Mouse (Mus musculus) kidney, postnatal 4 days (tissue): ENCODE data around the gene Fmo1.

Experiments
- DNase-seq, 2 experiments: peaks; one replicate each; pipeline ENCODE4 v3.0.0; 2021; ENCODE audit warnings: mixed read lengths in 2 of 2

The Fmo1 gene

DNA sequence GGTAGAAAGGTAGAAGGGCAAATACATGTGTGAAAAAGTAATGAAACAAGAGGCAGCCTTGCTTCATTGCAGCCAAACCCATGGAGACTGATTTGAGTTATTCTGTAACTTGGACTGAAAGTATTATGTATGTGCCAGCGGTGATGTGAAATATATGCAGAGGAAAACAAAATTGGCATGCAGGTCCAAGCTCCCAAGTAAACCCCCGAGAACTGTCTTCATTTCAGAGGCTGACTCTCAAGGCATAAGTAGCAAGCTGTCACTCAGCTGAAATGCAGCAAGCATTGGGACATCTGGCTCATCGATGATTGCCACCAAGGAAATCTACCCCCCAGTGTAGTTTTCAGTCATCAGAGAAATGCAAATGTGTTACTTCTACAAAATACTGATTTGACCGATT is 81.2 kb downstream of the Fmo1 start:
- no peak for DNase-seq

DNA sequence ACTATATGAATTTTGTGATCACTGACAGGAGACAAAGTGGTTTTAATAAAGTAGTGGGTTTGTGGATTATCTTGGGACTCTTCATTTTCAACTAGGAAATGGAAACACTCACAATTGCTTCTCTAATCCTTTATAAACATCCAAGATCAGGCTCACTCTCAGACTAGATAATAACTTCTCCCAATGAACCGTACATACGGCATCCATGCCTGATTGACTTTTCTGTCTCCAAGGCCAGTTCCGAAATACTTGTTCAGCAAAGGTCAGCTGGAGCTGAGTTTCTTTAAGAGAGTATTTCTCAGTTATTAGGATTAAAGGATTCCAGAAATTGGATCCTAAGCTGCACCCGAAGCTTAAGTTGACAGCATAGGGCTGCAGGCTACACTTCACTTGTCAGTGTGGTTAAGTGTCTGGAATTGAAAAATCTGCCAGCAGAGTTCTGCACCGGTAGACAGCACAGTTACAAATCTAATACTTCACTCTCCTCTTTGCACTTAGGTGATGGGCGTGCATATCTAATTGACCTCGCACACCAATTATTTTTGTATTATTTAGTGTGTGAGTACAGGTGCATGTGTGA is 82.7 kb downstream of the Fmo1 start:
- DNase-seq: no peak

DNA sequence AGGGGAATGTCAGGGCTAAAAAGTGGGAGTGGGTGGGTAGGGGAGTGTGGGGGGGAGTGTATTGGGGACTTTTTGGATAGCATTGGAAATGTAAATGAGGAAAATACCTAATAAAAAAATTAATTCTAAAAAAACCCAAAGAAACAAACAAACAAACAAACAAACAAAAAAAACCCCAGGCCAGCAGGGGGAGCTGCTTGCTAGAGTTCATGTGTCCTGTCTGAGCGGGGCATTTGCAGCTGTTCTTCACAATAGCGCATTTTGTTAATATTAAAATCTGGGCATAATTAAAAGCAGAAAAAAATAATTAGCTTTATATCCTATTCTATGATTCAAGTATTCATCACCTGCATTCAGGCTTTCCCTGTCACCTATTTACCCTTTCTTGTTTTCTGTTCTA is 85.4 kb downstream of the Fmo1 start:
- DNase-seq: peak; percentile 11 to 26
